Mouse (Mus musculus): Measurements from ENCODE around the gene Cep44.

GRCm38 (mm10) chr8:56486006-56486405 lies 64.8 kb downstream of the Cep44 start:
- TF ChIP-seq CTCF (IDR thresholded peaks at IDR 0.05; ENCODE audit: low read depth, low read length): no peak
- no peak for TF ChIP-seq POLR2A (IDR thresholded peaks at IDR 0.05; ENCODE audit: borderline replicate concordance, low read depth, low read length)
